Mouse (Mus musculus): ENCODE measurements around the gene Hoxd1.

- no peak for TF ChIP-seq EP300 (optimal IDR thresholded peaks at IDR 0.05)
- TF ChIP-seq CTCF (IDR thresholded peaks at IDR 0.05; ENCODE audit: low read depth) = no peak
These were observed 12.0 kb upstream of the Hoxd1 start for GRCm38 (mm10) chr2:74750731-74751250.
